Mouse (Mus musculus) embryonic facial prominence, embryonic 11.5 days (tissue): ENCODE measurements around the gene Prx. TPM values are rescaled to one million over a fixed set of nuclear protein-coding genes. Genes with fewer than 3 reads are reported as not detected.

Experiments
- ATAC-seq: fragments of 200-750 bp; cut with Nextera tagmentation; replicated peaks from 2 replicates; pipeline ENCODE4 v1.8.0; 2017; ENCODE audit warnings: low read depth; ENCODE audit not compliant: insufficient number of reproducible peaks, low FRiP score, low TSS enrichment
- DNase-seq: peaks from one replicate; pipeline ENCODE4 v3.0.0-alpha.2; 2015; ENCODE audit warnings: low spot score
- H3K27ac ChIP-seq: fragments of 300-500 bp; sonication (generic); replicated peaks from 2 replicates; pipeline ENCODE4 v1.5.1; 2014; ENCODE audit warnings: mild to moderate bottlenecking, low read depth, low read length, control low read depth
- H3K27me3 ChIP-seq: fragments of 300-500 bp; sonication (generic); 2 replicates; pipeline ENCODE4 v1.6.1; 2014; ENCODE audit warnings: mild to moderate bottlenecking, low read length, moderate library complexity, mixed read lengths; ENCODE audit not compliant: control insufficient read depth, insufficient read depth
- H3K36me3 ChIP-seq: fragments of 300-500 bp; sonication (generic); replicated peaks from 2 replicates; pipeline ENCODE4 v1.6.1; 2014; ENCODE audit warnings: low read depth, mild to moderate bottlenecking, low read length, moderate library complexity, mixed read lengths; ENCODE audit not compliant: control insufficient read depth, insufficient read depth
- H3K4me1 ChIP-seq: fragments of 300-500 bp; sonication (generic); 2 replicates; pipeline ENCODE4 v1.6.1; 2014; ENCODE audit warnings: low read length, mixed read lengths; ENCODE audit not compliant: control insufficient read depth, insufficient read depth
- H3K4me2 ChIP-seq: fragments of 300-500 bp; sonication (generic); 2 replicates; pipeline ENCODE4 v1.6.1; 2014; ENCODE audit warnings: low read depth, mild to moderate bottlenecking, control low read depth, low read length, moderate library complexity
- H3K4me3 ChIP-seq: fragments of 300-500 bp; sonication (generic); 2 replicates; pipeline ENCODE4 v1.5.1; 2014; ENCODE audit warnings: low read depth, low read length, control low read depth
- H3K9ac ChIP-seq: fragments of 300-500 bp; sonication (generic); replicated peaks from 2 replicates; pipeline ENCODE4 v1.6.1; 2014; ENCODE audit warnings: mild to moderate bottlenecking, control low read depth, low read length
- H3K9me3 ChIP-seq: fragments of 300-500 bp; sonication (generic); replicated peaks from 2 replicates; pipeline ENCODE4 v1.6.1; 2016; ENCODE audit warnings: mild to moderate bottlenecking, low read length, inconsistent platforms, mixed read lengths; ENCODE audit not compliant: control insufficient read depth
- WGBS: fragments of 180-500 bp; shearing (Covaris S2); extraction: QIAGEN DNeasy Blood & Tissue Kit; methylation state at CpG from one replicate; pipeline ENCODE4 v1.1.7; 2014; 5-methylcytosine and 5-hydroxymethylcytosine counted together
- polyA plus RNA-seq: library from polyadenylated mRNA; unstranded; fragments of >200 nt; fragmentation: Nextera tagmentation; extraction: Ambion mirVana; gene quantifications from 2 replicates; pipeline ENCODE4 v1.2.1, GENCODE M21; 2014

Prx gene
- polyA plus RNA-seq, 1 experiment from 2014 or later: 1.2 TPM

DNA sequence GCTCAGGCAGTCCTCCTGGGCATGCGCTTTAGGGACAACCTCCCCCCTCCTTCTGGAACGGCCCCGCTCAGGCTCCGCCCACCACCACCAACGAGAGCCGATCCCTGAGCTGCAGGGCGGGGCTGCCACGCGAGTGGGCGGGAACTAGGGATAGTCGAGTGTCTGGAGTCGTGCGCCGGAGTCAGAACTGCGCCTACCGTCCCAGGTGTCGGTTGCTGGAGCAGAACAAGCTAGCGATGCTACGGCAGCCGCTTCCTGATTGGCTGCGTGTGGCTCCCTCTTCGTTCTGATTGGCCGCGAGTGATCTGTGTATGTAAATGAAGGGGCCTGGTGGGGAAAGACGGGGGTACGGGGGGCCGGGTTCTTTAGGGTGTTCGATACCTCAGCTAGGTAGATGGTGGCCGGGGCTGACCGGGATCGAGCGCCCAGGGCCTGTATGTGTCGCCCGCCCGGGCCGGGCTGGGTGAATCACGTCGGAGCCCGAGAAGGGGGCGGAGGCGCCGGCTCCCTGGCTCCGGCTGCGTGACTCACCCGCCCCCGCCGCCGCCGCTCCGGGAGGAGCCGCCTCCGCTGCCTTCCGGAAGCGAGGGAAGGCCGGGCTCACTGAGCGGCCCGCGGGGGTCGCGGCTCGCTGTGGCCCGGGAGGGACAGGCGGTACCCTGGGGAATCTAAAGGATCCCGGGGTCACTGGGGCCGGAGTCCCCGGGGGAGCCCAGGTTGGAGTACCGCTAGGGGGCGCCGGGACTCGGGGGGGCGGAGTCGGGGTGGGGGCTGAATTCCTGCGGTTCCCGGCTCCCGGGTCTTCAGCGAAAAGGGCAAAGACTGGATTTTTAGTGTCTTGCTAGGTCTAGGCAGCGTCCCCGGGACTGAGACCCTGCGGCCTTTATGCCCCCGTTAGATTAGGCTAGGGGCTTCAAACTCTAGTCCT, 12.1 kb upstream of the Prx start, which contains the start of gene Sertad1:
Sertad1 (plus strand) TSS at position 141 of the 928 bp plus-strand sequence.
- Histone ChIP-seq H3K4me1 (peaks cover 3% of the 10 kb centered on the region; the same call in 1 of the 2 replicates), H3K27me3 (no peaks in the 10 kb centered on the region), H3K9ac (peak within 1 kb of the TSS; percentile 84), H3K9me3 (no peaks in the 10 kb centered on the region), H3K27ac (peak within 1 kb of the TSS; percentile 95), H3K4me3 (peak within 1 kb of the TSS; percentile 73), H3K36me3 (no peaks in the 10 kb centered on the region), H3K4me2 (peak within 1 kb of the TSS; percentile 61)
- ATAC-seq (peak; percentile 96), DNase-seq (peak; percentile 100)
- WGBS: under 1% methylated on average over 73 of the region's 80 CpGs

DNA sequence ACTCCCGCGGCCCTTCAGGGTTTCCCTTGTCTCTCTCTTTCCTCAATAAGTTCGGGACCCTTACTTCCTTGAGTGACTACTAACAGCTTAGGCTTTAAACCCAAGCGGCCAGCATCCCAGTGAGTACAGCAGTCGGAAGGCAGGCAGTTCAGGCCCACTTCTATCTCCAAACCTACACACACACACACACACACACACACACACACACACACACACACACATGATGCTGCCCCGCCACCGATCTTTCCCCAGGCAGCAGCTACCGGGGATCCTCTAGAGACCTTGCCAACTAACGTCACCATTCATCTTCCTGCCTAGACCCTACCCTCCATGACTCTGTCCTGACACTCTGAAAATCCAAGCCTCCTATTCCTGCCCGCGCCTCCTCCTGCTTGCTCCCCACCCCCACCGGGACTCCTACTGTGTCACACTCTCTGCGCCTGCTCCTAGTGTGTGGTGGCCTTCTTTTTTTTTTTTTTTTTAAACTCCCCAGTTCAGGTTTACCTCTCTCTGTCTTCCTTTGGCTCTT, 11.3 kb upstream of the Prx start:
- WGBS: 2% methylated on average over 13 of the region's 13 CpGs
- H3K4me2 ChIP-seq: peak overlapping the region; percentile 61
- DNase-seq (peak; percentile 42), ATAC-seq (no peak)
- no peaks in the 10 kb centered on the region for H3K9me3 ChIP-seq
- peaks cover 3% of the 10 kb centered on the region; the same call in 1 of the 2 replicates for H3K4me1 ChIP-seq
- H3K27me3 ChIP-seq: no peaks in the 10 kb centered on the region
- peak overlapping the region; percentile 84 for H3K9ac ChIP-seq
- H3K36me3 ChIP-seq: no peaks in the 10 kb centered on the region
- H3K4me3 ChIP-seq: peak overlapping the region; percentile 73
- H3K27ac ChIP-seq: peak overlapping the region; percentile 95

DNA sequence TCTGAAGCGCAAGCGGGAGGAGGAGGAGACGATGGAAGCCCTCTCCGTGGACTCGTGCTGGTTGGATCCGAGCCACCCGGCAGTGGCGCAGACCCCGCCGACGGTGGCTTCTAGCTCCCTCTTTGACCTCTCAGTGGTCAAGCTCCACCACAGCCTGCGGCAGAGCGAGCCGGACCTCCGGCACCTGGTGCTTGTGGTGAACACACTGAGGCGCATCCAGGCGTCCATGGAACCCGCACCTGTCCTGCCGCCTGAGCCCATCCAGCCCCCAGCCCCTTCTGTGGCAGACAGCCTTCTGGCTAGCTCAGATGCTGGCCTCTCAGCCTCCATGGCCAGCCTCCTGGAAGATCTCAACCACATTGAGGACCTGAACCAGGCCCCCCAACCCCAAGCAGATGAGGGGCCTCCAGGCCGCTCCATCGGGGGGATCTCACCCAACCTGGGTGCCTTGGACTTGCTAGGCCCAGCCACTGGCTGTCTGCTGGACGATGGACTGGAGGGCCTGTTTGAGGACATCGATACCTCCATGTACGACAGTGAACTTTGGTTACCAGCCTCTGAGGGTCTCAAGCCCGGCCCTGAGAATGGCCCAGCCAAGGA, 9.8 kb upstream of the Prx start:
- Histone ChIP-seq H3K4me2 (no peak overlapping the region), H3K27me3 (no peaks in the 10 kb centered on the region), H3K4me3 (no peak overlapping the region), H3K36me3 (no peaks in the 10 kb centered on the region), H3K9ac (no peak overlapping the region), H3K27ac (no peak overlapping the region), H3K4me1 (peaks cover 3% of the 10 kb centered on the region; the same call in 1 of the 2 replicates), H3K9me3 (no peaks in the 10 kb centered on the region)
- 91% methylated on average over 25 of the region's 25 CpGs for WGBS
- ATAC-seq (no peak), DNase-seq (no peak)

DNA sequence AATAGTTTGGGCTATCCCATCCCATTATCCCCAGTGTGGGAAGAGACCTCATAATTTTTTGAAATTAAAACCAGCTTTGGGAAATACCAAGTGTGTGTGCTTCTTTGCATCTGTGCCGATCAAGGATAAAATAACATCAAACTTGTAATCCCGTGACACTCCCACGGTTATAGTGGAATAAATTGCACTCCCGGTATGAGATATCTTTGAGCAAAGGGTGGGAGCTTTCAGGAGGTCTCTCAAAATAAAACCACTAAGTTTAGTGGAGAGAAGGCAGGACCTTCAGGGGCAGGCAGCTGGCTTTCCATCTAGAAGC, 8.9 kb upstream of the Prx start:
- peak overlapping the region; percentile 62 for H3K27ac ChIP-seq
- H3K9me3 ChIP-seq: no peaks in the 10 kb centered on the region
- H3K4me3 ChIP-seq: peak overlapping the region; percentile 33
- H3K27me3 ChIP-seq: no peaks in the 10 kb centered on the region
- WGBS: 32% methylated on average over 4 of the region's 4 CpGs
- H3K4me2 ChIP-seq: peak overlapping the region; percentile 76
- ATAC-seq (no peak), DNase-seq (no peak)
- H3K9ac ChIP-seq: peak overlapping the region; percentile 57
- no peaks in the 10 kb centered on the region for H3K36me3 ChIP-seq
- H3K4me1 ChIP-seq: peaks cover 3% of the 10 kb centered on the region; the same call in 1 of the 2 replicates

DNA sequence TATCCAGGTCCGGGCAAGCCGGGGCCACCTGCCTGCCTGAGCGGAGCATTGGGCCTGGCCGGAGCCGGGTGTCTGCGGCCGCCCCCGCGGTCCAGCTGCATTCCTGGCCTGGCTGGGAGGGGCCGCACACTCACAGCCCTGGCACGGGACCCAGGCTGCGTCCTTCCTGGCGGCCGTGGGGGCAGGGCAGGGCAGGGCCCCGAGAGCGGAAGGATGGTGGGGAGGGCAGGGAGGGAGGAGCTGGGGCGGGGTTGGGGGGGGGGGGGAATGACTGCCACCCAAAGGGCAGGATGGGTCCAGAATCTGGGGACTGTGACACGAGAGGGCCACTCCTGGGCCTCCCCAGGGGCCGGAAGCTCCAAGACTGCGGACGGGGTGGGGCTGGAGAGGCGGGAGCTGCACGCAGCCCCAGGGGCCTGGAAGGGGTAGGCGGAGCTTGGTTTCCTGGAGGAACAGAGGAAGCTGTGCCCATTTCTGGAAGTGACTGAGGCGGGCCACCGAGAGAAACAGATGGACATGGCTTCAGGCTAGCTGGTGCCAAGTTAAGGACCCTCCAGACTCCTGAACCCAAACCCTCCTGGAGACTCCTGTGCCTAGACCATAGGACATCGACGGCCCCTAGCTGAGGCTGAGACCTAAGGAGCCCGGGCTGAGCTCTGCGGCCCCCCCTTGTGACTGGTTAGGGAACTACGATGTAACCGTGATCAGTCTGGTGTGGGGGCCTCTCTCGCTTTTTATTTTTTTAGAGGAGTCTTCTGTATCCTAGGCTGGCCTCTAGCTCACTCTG, 8.4 kb upstream of the Prx start:
- under 1% methylated on average over 23 of the region's 33 CpGs for WGBS
- ATAC-seq: peak; percentile 41
- no peaks in the 10 kb centered on the region for H3K9me3 ChIP-seq

DNA sequence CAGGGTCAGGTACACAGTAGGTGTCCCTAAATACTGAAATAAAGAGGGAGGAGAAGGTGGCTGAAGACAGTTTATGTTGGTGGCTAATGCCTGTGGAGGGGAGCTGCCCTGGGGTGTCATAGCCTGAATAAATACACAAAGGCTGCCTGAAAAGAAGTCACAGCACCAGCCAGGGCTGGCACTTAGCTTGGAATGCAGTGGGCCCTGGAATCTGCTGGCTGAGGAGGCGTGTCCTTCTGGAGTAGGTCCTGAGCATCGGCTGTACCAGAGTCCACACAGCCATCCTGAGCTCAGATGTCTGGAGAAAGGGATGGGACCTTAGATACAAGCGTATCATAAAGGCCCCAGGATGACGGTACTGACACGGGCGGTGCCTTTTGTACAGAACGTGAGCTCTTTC, 7.3 kb upstream of the Prx start:
- no peak for ATAC-seq
- DNase-seq: no peak
- Histone ChIP-seq H3K36me3 (no peaks in the 10 kb centered on the region), H3K27me3 (no peaks in the 10 kb centered on the region), H3K4me2 (no peak overlapping the region), H3K27ac (no peak overlapping the region), H3K9me3 (no peaks in the 10 kb centered on the region), H3K4me3 (no peak overlapping the region), H3K4me1 (peaks cover 3% of the 10 kb centered on the region; the same call in 1 of the 2 replicates), H3K9ac (no peak overlapping the region)
- WGBS: 71% methylated on average over 7 of the region's 7 CpGs

More for the DNA sequence above, 8.4 kb upstream of the Prx start:
- H3K4me1 ChIP-seq: peaks cover 3% of the 10 kb centered on the region; the same call in 1 of the 2 replicates
- H3K4me3 ChIP-seq: peak overlapping the region; percentile 33
- DNase-seq: peak; percentile 84
- H3K27me3 ChIP-seq: no peaks in the 10 kb centered on the region
- H3K36me3 ChIP-seq: no peaks in the 10 kb centered on the region
- H3K27ac ChIP-seq: peak overlapping the region; percentile 62
- H3K4me2 ChIP-seq: peak overlapping the region; percentile 76
- peak overlapping the region; percentile 57 for H3K9ac ChIP-seq

DNA sequence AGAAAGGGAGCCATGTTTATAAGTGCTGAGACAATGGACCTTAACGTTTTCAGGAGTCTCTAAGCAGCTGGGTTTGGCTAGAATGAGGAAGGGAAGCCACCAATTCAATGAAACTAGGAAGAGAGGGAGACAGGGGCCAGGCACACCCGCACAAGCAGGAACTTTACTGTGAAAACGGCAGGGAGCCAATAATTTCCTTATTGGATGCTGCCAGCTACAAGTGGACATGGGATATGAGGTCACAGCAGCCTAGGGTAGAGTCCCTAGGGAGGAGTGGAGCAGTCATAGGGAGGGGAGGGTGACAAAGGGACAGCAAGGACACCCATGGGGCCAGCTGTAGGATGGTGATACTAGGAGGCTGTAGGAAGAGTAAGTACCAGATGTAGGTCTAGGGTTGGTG, 6.1 kb upstream of the Prx start:
- no peak for DNase-seq
- H3K9ac ChIP-seq: no peak overlapping the region
- no peak overlapping the region for H3K4me2 ChIP-seq
- ATAC-seq: no peak
- H3K27me3 ChIP-seq: no peaks in the 10 kb centered on the region
- WGBS: 80% methylated on average over 3 of the region's 3 CpGs
- H3K9me3 ChIP-seq: no peaks in the 10 kb centered on the region
- H3K27ac ChIP-seq: no peak overlapping the region
- H3K4me1 ChIP-seq: peaks cover 3% of the 10 kb centered on the region; the same call in 1 of the 2 replicates
- H3K4me3 ChIP-seq: no peak overlapping the region
- H3K36me3 ChIP-seq: no peaks in the 10 kb centered on the region
